Mouse (Mus musculus) telencephalon, adult 2 months (tissue): ENCODE measurements around the gene A830031A19Rik.

Experiments
- DNase-seq: peaks from one replicate; pipeline ENCODE4 v3.0.0-alpha.2; 2011; ENCODE audit warnings: low read depth, low spot score

The A830031A19Rik gene

GRCm38 (mm10) chr11:24074634-24075104 is at the start of gene A830031A19Rik:
Gene A830031A19Rik, minus strand, starts transcription at chr11:24075054.
- no peak for DNase-seq

GRCm38 (mm10) chr11:24123991-24124390 is 49.1 kb upstream of the A830031A19Rik start:
- DNase-seq, result no peak

- DNase-seq, result no peak
These were observed 48.0 kb upstream of the A830031A19Rik start for GRCm38 (mm10) chr11:24122899-24123298.

GRCm38 (mm10) chr11:24121136-24121535 is 46.3 kb upstream of the A830031A19Rik start:
- DNase-seq, result no peak

GRCm38 (mm10) chr11:24116582-24117318 is 41.9 kb upstream of the A830031A19Rik start:
- DNase-seq, result no peak

GRCm38 (mm10) chr11:24116041-24116440 is 41.2 kb upstream of the A830031A19Rik start:
- no peak for DNase-seq

- no peak for DNase-seq
These were observed 40.3 kb upstream of the A830031A19Rik start for GRCm38 (mm10) chr11:24115017-24115752.

GRCm38 (mm10) chr11:24111720-24112119 is 36.9 kb upstream of the A830031A19Rik start:
- DNase-seq, result no peak

GRCm38 (mm10) chr11:24110113-24110512 is 35.3 kb upstream of the A830031A19Rik start:
- DNase-seq, result no peak

GRCm38 (mm10) chr11:24109388-24109787 is 34.5 kb upstream of the A830031A19Rik start:
- DNase-seq, result no peak

- DNase-seq, result no peak
These were observed 34.1 kb upstream of the A830031A19Rik start for GRCm38 (mm10) chr11:24108974-24109373.

- DNase-seq, result no peak
These were observed 32.6 kb upstream of the A830031A19Rik start for GRCm38 (mm10) chr11:24107414-24107813.

GRCm38 (mm10) chr11:24103128-24103742 is 28.4 kb upstream of the A830031A19Rik start:
- no peak for DNase-seq

- DNase-seq, result no peak
These were observed 27.5 kb upstream of the A830031A19Rik start for GRCm38 (mm10) chr11:24102372-24102771.

- DNase-seq, result no peak
These were observed 26.8 kb upstream of the A830031A19Rik start for GRCm38 (mm10) chr11:24101625-24102024.

GRCm38 (mm10) chr11:24100449-24101070 is 25.7 kb upstream of the A830031A19Rik start:
- DNase-seq, result no peak

GRCm38 (mm10) chr11:24099886-24100293 is 25.0 kb upstream of the A830031A19Rik start:
- no peak for DNase-seq

- no peak for DNase-seq
These were observed 24.4 kb upstream of the A830031A19Rik start for GRCm38 (mm10) chr11:24099215-24099614.

- no peak for DNase-seq
These were observed 23.8 kb upstream of the A830031A19Rik start for GRCm38 (mm10) chr11:24098662-24099061.

- DNase-seq, result no peak
These were observed 23.2 kb upstream of the A830031A19Rik start for GRCm38 (mm10) chr11:24098069-24098468.

- DNase-seq, result no peak
These were observed 22.2 kb upstream of the A830031A19Rik start for GRCm38 (mm10) chr11:24097026-24097425.

- DNase-seq, result no peak
These were observed 21.6 kb upstream of the A830031A19Rik start for GRCm38 (mm10) chr11:24096483-24096882.
